Mouse (Mus musculus): Measurements from ENCODE around the gene Igfbp1.

Igfbp1 gene

GRCm38 (mm10) chr11:7234436-7234835, 36.9 kb downstream of the Igfbp1 start:
- DNase-seq (ENCODE audit: low spot score) = no peak

- peak; percentile 15 for DNase-seq (ENCODE audit: low spot score)
These were observed 37.5 kb downstream of the Igfbp1 start for GRCm38 (mm10) chr11:7234981-7235609.

- DNase-seq (ENCODE audit: low spot score) = no peak
These were observed 39.2 kb downstream of the Igfbp1 start for GRCm38 (mm10) chr11:7236751-7237150.

GRCm38 (mm10) chr11:7237712-7238111, 40.1 kb downstream of the Igfbp1 start:
- no peak for DNase-seq (ENCODE audit: low spot score)

- DNase-seq (ENCODE audit: low spot score) = no peak
These were observed 41.0 kb downstream of the Igfbp1 start for GRCm38 (mm10) chr11:7238546-7238945.

- DNase-seq (ENCODE audit: low spot score) = no peak
These were observed 41.6 kb downstream of the Igfbp1 start for GRCm38 (mm10) chr11:7239041-7239740.

GRCm38 (mm10) chr11:7244782-7245181, 47.2 kb downstream of the Igfbp1 start:
- DNase-seq (ENCODE audit: low spot score) = no peak

- DNase-seq (ENCODE audit: low spot score) = no peak
These were observed 52.8 kb downstream of the Igfbp1 start for GRCm38 (mm10) chr11:7250415-7250814.

- no peak for DNase-seq (ENCODE audit: low spot score)
These were observed 53.3 kb downstream of the Igfbp1 start for GRCm38 (mm10) chr11:7250870-7251269.
